Mouse (Mus musculus) megakaryocyte, embryonic 14.5 days (primary cell): ENCODE measurements around the gene Gria3.

Experiments used
- FLI1 ChIP-seq: IDR thresholded peaks from 2 replicates; pipeline ENCODE4 v1.6.1; 2012; ENCODE audit warnings: low read length, inconsistent platforms, mixed read lengths
- GATA1 ChIP-seq: IDR thresholded peaks from 3 replicates; pipeline ENCODE4 v1.6.1; 2012; ENCODE audit warnings: mixed read lengths, low read length, inconsistent platforms, borderline replicate concordance

DNA sequence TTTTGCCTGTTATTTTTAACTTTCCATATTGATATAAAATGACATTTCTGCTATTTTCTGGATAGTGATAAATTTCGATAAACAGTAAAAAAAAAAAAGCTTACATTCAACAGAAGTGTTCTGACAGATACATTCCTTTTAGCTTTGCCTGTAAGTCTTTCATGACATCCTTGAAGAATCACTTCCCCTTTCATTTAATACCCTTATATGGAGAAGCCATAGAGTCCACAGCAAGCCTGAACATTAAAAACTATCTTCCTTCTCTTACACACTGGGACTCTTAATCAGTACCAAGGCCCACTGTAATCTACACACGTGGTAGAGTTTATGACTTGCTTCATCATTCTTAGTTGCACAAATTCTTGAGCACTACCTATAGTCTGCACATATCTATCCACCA is 131.9 kb downstream of the Gria3 start:
- TF ChIP-seq GATA1 (no peak), FLI1 (no peak)
